Mouse (Mus musculus) hindlimb bud, embryonic 11.5 days (tissue): ENCODE measurements around the gene Hoxb6.

ENCODE experiments used
- DNase-seq: peaks from one replicate; pipeline ENCODE4 v3.0.0-alpha.2; 2012; ENCODE audit warnings: low read depth, low spot score; ENCODE audit errors: extremely low spot score

The Hoxb6 gene

GRCm38 (mm10) chr11:96284774-96285734, 7.2 kb upstream of the Hoxb6 start:
- no peak for DNase-seq

- DNase-seq = no peak
Observed at GRCm38 (mm10) chr11:96285771-96286738, 6.2 kb upstream of the Hoxb6 start, which contains the start of gene Hoxb7. Gene Hoxb7 (plus strand): TSS chr11:96286623.

DNA sequence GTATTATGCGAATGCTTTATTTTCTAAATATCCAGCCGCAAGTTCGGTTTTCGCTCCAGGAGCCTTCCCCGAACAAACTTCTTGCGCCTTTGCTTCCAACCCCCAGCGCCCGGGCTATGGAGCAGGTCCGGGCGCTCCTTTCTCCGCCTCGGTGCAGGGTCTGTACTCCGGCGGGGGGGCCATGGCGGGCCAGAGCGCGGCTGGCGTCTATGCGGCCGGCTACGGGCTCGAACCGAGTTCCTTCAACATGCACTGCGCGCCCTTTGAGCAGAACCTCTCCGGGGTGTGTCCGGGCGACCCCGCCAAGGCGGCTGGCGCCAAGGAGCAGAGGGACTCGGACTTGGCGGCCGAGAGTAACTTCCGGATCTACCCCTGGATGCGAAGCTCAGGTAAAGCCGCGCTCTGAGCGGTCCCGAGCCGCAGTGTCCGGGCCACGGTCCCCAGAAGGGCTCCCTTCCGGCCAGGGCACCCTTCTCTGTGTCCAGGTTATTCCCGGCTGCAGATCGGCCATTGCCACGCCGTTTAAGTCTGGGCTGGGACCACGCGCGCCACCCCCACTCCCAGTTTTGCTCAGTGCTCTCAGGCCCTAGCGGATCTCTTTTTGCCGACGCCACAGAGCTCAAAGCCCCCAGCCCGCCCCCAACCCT, 5.4 kb upstream of the Hoxb6 start:
- DNase-seq = no peak

DNA sequence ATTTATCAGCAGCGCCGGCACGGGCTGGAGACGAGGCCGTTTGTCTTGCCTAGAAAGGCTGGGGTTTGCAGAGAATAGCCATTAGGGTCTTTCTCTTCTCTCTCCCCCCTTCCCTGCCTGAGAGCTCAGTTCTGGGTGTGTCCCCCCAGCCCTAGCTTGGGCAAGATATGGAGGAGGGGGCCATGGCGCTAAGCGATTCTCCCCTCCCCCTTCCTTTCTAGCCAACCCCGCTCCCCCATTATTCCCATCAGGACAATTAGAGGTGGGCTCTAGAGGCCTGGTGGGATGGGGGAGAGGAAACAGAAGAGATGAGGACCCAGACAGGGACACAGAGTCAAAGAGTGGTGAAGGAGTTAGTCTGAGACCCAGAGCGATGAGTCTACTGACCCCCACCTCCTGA, 4.9 kb upstream of the Hoxb6 start:
- DNase-seq = no peak

DNA sequence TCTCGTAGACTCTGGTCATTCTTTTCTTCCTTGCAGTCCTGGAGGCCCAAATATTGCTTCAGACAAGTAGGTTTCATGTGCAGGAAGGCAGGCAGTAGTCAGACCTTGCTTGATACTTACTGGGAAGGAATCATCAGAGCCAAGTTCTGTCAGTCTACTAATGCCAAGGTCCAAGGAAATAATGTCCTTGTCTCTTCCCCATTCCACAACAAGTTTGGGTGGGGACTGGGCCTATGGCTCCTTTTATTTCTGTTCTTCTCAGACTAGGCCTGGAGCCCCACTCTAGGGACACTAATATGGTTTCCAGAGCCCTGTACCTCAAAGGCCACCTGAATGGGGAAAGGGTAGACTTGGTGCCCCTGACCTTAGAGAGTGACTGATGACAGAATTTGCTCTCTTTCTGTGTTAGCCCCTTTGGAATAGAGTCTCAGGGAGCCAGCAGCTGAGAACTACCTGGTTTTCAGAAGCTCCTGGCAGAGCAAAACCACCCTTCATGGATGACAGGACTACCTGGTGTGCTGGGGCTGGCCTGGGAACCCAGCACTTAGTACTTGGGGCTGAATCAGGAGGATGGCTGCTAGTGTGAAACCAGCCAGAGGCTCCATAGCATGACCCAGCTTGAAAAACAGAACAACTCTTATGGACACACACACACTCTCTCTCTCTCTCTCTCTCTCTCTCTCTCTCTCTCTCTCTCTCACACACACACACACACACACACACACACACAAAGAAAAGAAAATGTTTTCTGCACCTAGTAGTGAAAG, 3.6 kb upstream of the Hoxb6 start:
- no peak for DNase-seq

DNA sequence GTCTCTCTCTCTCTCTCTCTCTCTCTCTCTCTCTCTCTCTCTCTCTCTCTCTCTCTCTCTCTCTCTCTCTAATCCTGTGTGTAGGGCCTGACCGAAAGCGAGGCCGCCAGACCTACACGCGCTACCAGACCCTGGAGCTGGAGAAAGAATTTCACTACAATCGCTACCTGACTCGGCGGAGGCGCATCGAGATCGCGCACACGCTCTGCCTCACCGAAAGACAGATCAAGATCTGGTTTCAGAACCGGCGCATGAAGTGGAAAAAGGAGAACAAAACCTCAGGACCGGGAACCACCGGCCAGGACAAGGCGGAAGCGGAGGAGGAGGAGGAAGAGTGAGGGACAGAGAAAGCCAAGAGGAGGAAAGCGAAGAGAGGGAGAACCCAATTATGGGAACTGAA, 3.0 kb upstream of the Hoxb6 start:
- DNase-seq = no peak

DNA sequence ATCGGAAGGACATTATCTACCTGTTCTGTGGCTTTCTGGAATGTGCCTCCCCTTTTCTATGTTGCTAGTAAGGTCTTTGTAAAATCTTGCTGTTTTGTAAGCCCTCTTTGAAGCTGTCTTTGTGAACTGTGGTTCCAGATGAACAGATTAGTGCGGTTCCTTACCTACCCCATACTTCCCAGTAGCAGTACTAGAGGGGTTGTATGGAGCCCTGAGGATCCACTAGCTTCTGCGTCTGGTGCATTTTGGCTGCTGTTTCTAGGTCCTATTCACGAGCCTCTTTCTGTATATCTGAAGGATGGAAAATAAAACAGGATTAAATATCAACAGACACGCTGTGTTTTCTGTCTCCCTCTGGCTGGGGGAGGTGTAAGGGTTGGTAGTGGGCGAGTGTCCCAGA, 2.4 kb upstream of the Hoxb6 start:
- DNase-seq = no peak

- DNase-seq = no peak
Observed at GRCm38 (mm10) chr11:96290705-96291355, 1.4 kb upstream of the Hoxb6 start.

- no peak for DNase-seq
Observed at GRCm38 (mm10) chr11:96292565-96293301, 457 bp downstream of the Hoxb6 start.

GRCm38 (mm10) chr11:96293302-96293921, 1.1 kb downstream of the Hoxb6 start:
- no peak for DNase-seq

DNA sequence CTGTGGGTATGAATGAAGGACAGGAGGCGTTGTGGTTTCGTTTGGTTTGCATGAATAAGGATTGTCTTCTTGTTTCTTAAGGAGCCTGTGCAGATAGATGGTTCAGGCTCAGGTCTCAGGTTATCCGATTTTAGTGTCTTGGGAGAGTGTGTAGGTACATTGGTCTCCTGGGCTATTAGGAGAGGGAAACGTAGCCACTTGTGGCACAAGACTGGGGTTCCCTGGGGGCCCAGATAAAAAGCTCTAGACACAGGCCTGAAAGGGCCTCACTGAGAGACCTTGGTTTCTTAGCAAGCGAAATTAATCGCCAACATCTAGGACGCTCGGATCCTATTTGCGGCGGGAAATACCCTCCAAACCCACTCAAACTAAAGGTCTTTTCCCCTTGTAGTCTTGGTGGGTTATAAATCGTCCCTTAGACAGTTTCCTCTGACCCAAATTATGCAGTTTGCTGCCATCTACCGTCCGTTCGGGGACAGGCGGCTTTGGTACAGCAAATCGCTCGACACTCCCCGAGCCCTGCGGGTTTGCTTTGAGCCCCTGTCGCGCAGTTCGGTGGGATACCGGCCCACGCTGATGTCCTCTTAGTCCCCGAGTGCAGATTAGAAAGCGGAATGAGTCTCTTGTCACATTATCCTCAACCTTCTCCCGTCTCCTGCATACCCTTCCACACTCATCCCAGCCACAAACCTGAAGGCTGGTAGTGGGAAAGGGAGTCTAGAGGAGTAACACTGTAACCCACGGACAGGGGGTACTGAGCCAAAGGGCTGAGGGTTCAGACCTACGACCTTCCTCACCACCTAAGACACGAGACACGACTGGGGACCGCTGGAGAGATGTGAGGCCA, 2.2 kb downstream of the Hoxb6 start:
- DNase-seq = peak; percentile 90

GRCm38 (mm10) chr11:96295092-96295835, 3.0 kb downstream of the Hoxb6 start:
- no peak for DNase-seq

DNA sequence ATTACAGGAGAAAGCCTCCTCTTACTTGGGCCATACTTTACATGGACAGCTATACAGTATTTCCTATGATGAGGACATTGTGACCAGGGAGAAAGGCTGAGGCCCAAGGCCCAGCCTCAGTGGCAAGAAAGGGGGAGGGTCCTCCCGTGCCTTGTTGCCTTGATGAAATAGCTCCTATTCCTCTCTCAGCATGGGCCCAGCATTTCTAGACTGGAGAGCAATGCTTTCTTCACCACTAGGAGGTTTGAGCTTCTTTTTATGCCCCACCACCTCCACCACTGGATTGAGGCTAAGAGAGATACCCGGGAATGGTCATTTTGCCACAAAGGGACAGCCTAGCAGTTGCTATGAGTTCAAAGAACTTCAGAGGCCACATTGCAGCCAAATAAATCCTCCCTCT, 4.7 kb downstream of the Hoxb6 start:
- no peak for DNase-seq

GRCm38 (mm10) chr11:96297428-96297827, 5.2 kb downstream of the Hoxb6 start:
- no peak for DNase-seq

DNA sequence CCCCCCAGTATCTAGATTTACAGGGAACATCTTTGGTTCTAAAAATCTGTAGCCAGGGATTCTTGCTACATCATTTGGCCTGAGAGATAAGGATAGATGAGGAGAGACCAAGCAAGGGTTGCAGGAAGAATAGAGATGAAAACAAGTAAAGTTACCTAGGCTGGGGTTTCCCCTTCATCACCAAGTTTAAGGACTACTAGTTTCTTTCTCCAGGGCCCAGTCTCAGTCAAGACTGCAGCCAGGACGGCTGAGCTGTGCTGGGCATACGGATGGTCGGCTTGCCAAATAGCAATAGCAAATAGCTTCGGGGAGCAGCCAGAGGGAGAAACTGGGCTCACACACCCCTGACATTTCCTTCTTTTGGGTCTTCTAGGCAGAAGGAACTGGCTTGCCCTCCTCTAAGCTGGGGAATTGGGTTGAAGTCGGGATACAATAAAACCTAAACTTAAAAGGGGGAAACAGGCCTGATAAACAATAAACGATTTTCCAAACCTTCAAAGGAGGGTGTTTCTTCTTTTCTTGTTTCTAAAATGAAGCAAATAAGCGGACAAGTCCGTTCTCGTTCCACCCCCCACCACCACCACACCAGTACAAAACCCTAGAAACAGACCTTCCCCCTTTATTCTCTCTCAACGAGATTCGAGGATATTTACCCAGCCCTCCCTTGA, 5.8 kb downstream of the Hoxb6 start:
- DNase-seq = no peak

GRCm38 (mm10) chr11:96298895-96299667, 6.8 kb downstream of the Hoxb6 start:
- no peak for DNase-seq
